Mouse (Mus musculus) stomach, embryonic 14.5 days (tissue): ENCODE data around the gene Smarcd1. TPM values are rescaled to one million over a fixed set of nuclear protein-coding genes. Genes with fewer than 3 reads are reported as not detected.

Experiments used
- ATAC-seq: fragments of 200-750 bp; cut with Nextera tagmentation; 2 replicates; pipeline ENCODE4 v1.8.0; 2017; ENCODE audit warnings: low read depth, moderate TSS enrichment; ENCODE audit not compliant: insufficient number of reproducible peaks, insufficient read depth, low FRiP score
- H3K27ac ChIP-seq: fragments of 300-500 bp; sonication (generic); 2 replicates; pipeline ENCODE4 v1.5.1; 2014; ENCODE audit warnings: mild to moderate bottlenecking, low read length, moderate library complexity, mixed read lengths
- H3K27me3 ChIP-seq: fragments of 300-500 bp; sonication (generic); 2 replicates; pipeline ENCODE4 v1.6.1; 2014; ENCODE audit warnings: low read length, control low read depth, mixed read lengths; ENCODE audit not compliant: control insufficient read depth, insufficient read depth
- H3K36me3 ChIP-seq: fragments of 300-500 bp; sonication (generic); 2 replicates; pipeline ENCODE4 v1.6.1; 2014; ENCODE audit warnings: mild to moderate bottlenecking, control low read depth, low read length, moderate library complexity, mixed read lengths; ENCODE audit not compliant: control insufficient read depth, insufficient read depth
- H3K4me1 ChIP-seq: fragments of 300-500 bp; sonication (generic); 2 replicates; pipeline ENCODE4 v1.6.1; 2014; ENCODE audit warnings: low read length, control low read depth, mixed read lengths; ENCODE audit not compliant: control insufficient read depth, insufficient read depth
- H3K4me2 ChIP-seq: fragments of 300-500 bp; sonication (generic); replicated peaks from 2 replicates; pipeline ENCODE4 v1.6.1; 2014; ENCODE audit warnings: low read depth, low read length, control low read depth
- H3K4me3 ChIP-seq: fragments of 300-500 bp; sonication (generic); 2 replicates; pipeline ENCODE4 v1.5.1; 2014; ENCODE audit warnings: low read depth, low read length, control low read depth
- H3K9ac ChIP-seq: fragments of 300-500 bp; sonication (generic); replicated peaks from 2 replicates; pipeline ENCODE4 v1.6.1; 2014; ENCODE audit warnings: low read depth, mild to moderate bottlenecking, control low read depth, low read length, moderate library complexity, mixed read lengths
- H3K9me3 ChIP-seq: fragments of 300-500 bp; sonication (generic); 2 replicates; pipeline ENCODE4 v1.6.1; 2016; ENCODE audit warnings: low read depth, low read length, control low read depth; ENCODE audit not compliant: control insufficient read depth
- WGBS: fragments of 180-500 bp; shearing (Covaris S2); extraction: QIAGEN DNeasy Blood & Tissue Kit; methylation state at CpG from one replicate; pipeline ENCODE4 v1.1.7; 2014; 5-methylcytosine and 5-hydroxymethylcytosine counted together
- polyA plus RNA-seq: library from polyadenylated mRNA; unstranded; fragments of >200 nt; fragmentation: Nextera tagmentation; extraction: Ambion mirVana; gene quantifications from 2 replicates; pipeline ENCODE4 v1.2.1, GENCODE M21; 2014

Gene Smarcd1
- polyA plus RNA-seq, 1 experiment from 2014 or later = 40.1 TPM

- Histone ChIP-seq H3K27me3 (no peaks in the 10 kb centered on the region), H3K9ac (no peak overlapping the region), H3K9me3 (no peaks in the 10 kb centered on the region), H3K4me1 (0 out of 2 replicates have a peak, but pooled peaks cover 4% of the 10 kb centered on the region), H3K4me3 (no peak overlapping the region), H3K36me3 (peaks cover 64% of the 10 kb centered on the region), H3K27ac (no peak overlapping the region), H3K4me2 (no peak overlapping the region)
- no peak for ATAC-seq
- 74% methylated on average over 13 of the region's 13 CpGs for WGBS
Observed at GRCm38 (mm10) chr15:99712666-99713559, 11.0 kb downstream of the Smarcd1 start.

- Histone ChIP-seq H3K4me3 (no peak overlapping the region), H3K4me1 (0 out of 2 replicates have a peak, but pooled peaks cover 4% of the 10 kb centered on the region), H3K36me3 (peaks cover 59% of the 10 kb centered on the region), H3K9me3 (no peaks in the 10 kb centered on the region), H3K27ac (no peak overlapping the region), H3K4me2 (no peak overlapping the region), H3K9ac (no peak overlapping the region), H3K27me3 (no peaks in the 10 kb centered on the region)
- no peak for ATAC-seq
- 91% methylated on average over 3 of the region's 3 CpGs for WGBS
Observed at GRCm38 (mm10) chr15:99713569-99713968, 11.6 kb downstream of the Smarcd1 start.

GRCm38 (mm10) chr15:99714206-99714605 lies 12.3 kb downstream of the Smarcd1 start:
- no peaks in the 10 kb centered on the region for H3K9me3 ChIP-seq
- H3K4me2 ChIP-seq = no peak overlapping the region
- H3K27me3 ChIP-seq = no peaks in the 10 kb centered on the region
- no peak overlapping the region for H3K4me3 ChIP-seq
- H3K36me3 ChIP-seq = peaks cover 52% of the 10 kb centered on the region
- 76% methylated on average over 4 of the region's 4 CpGs for WGBS
- ATAC-seq = no peak
- no peak overlapping the region for H3K9ac ChIP-seq
- H3K27ac ChIP-seq = no peak overlapping the region
- 0 out of 2 replicates have a peak, but pooled peaks cover 4% of the 10 kb centered on the region for H3K4me1 ChIP-seq

- ATAC-seq = no peak
- Histone ChIP-seq H3K4me1 (0 out of 2 replicates have a peak, but pooled peaks cover 4% of the 10 kb centered on the region), H3K36me3 (peaks cover 46% of the 10 kb centered on the region), H3K27me3 (no peaks in the 10 kb centered on the region), H3K27ac (no peak overlapping the region), H3K9ac (no peak overlapping the region), H3K4me2 (no peak overlapping the region), H3K9me3 (no peaks in the 10 kb centered on the region), H3K4me3 (no peak overlapping the region)
- WGBS = 59% methylated on average over 7 of the region's 7 CpGs
Observed at GRCm38 (mm10) chr15:99714858-99715257, 12.9 kb downstream of the Smarcd1 start.

GRCm38 (mm10) chr15:99715361-99715865 lies 13.5 kb downstream of the Smarcd1 start:
- Histone ChIP-seq H3K9me3 (no peaks in the 10 kb centered on the region), H3K36me3 (peaks cover 41% of the 10 kb centered on the region), H3K27ac (no peak overlapping the region; the same call in 1 of the 2 replicates), H3K4me3 (no peak overlapping the region), H3K27me3 (no peaks in the 10 kb centered on the region), H3K4me1 (0 out of 2 replicates have a peak, but pooled peaks cover 4% of the 10 kb centered on the region), H3K4me2 (no peak overlapping the region), H3K9ac (no peak overlapping the region)
- 82% methylated on average over 13 of the region's 13 CpGs for whole genome bisulfite sequencing
- no peak for ATAC-seq

- 0 out of 2 replicates have a peak, but pooled peaks cover 4% of the 10 kb centered on the region for H3K4me1 ChIP-seq
Observed at GRCm38 (mm10) chr15:99715982-99716746, 14.2 kb downstream of the Smarcd1 start.

GRCm38 (mm10) chr15:99716814-99717213 lies 14.9 kb downstream of the Smarcd1 start:
- H3K4me2 ChIP-seq = no peak overlapping the region
- no peak overlapping the region for H3K4me3 ChIP-seq
- ATAC-seq = no peak
- H3K9ac ChIP-seq = no peak overlapping the region
- 0 out of 2 replicates have a peak, but pooled peaks cover 4% of the 10 kb centered on the region for H3K4me1 ChIP-seq
- H3K27me3 ChIP-seq = no peaks in the 10 kb centered on the region
- no peak overlapping the region for H3K27ac ChIP-seq
- no peaks in the 10 kb centered on the region for H3K9me3 ChIP-seq
- peaks cover 27% of the 10 kb centered on the region for H3K36me3 ChIP-seq
- 90% methylated on average over 12 of the region's 12 CpGs for WGBS

More at GRCm38 (mm10) chr15:99715982-99716746, 14.2 kb downstream of the Smarcd1 start:
- no peaks in the 10 kb centered on the region for H3K9me3 ChIP-seq
- no peak overlapping the region for H3K4me3 ChIP-seq
- no peak overlapping the region; the same call in 1 of the 2 replicates for H3K27ac ChIP-seq
- H3K27me3 ChIP-seq = no peaks in the 10 kb centered on the region
- H3K4me2 ChIP-seq = no peak overlapping the region
- 67% methylated on average over 11 of the region's 11 CpGs for WGBS
- H3K36me3 ChIP-seq = peaks cover 33% of the 10 kb centered on the region
- H3K9ac ChIP-seq = no peak overlapping the region
- ATAC-seq = no peak
